Mouse (Mus musculus) bone marrow, adult 2 months (tissue): ENCODE results near the gene Gm19426. TPM values are rescaled to one million over a fixed set of nuclear protein-coding genes. Genes with fewer than 3 reads are reported as not detected.

ENCODE experiments used
- H3K27ac ChIP-seq: fragments of 200-500 bp; 2 replicates; pipeline ENCODE4 v1.5.1; 2012; ENCODE audit warnings: low read depth, mild to moderate bottlenecking, control low read depth, inconsistent platforms, low read length; ENCODE audit not compliant: control insufficient read depth, poor library complexity, insufficient read depth
- H3K4me1 ChIP-seq: fragments of 200-500 bp; 2 replicates; pipeline ENCODE4 v1.6.1; 2011; ENCODE audit warnings: low read length; ENCODE audit not compliant: control insufficient read depth, insufficient read depth
- H3K4me3 ChIP-seq: fragments of 200-500 bp; replicated peaks from 2 replicates; pipeline ENCODE3; 2011; ENCODE audit warnings: mild to moderate bottlenecking, low read depth, low read length, control low read depth; ENCODE audit not compliant: control insufficient read depth
- CTCF ChIP-seq: fragments of 200-500 bp; IDR thresholded peaks from 2 replicates; pipeline ENCODE4 v1.5.1; 2011; ENCODE audit warnings: low read length, control low read depth; ENCODE audit not compliant: control insufficient read depth, insufficient read depth
- POLR2A ChIP-seq: fragments of 200-500 bp; IDR thresholded peaks from 2 replicates; pipeline ENCODE4 v1.6.1; 2011; ENCODE audit warnings: low read depth, mild to moderate bottlenecking, control low read depth, low read length, borderline replicate concordance; ENCODE audit not compliant: control insufficient read depth
- WGBS: fragments of 180-500 bp; shearing (Covaris S2); methylation state at CpG from one replicate; pipeline ENCODE4 v1.1.7; 2018; 5-methylcytosine and 5-hydroxymethylcytosine counted together
- polyA plus RNA-seq: library from polyadenylated mRNA; stranded (reverse); fragments of >200 nt; gene quantifications from 2 replicates; pipeline ENCODE4 v1.2.4, GENCODE M21; 2011; ENCODE audit warnings: low replicate concordance; ENCODE audit not compliant: missing spikeins, insufficient read depth, insufficient read length

The Gm19426 gene
- polyA plus RNA-seq, 1 experiment: not detected

- peaks cover 3% of the 10 kb centered on the region for H3K4me1 ChIP-seq
- H3K27ac ChIP-seq: no peak overlapping the region
Observed at GRCm38 (mm10) chr2:84740608-84741333, 2.7 kb downstream of the Gm19426 start.

GRCm38 (mm10) chr2:84738271-84738911, 5.1 kb downstream of the Gm19426 start:
- Histone ChIP-seq H3K27ac (no peak overlapping the region), H3K4me1 (peaks cover 3% of the 10 kb centered on the region)

More at GRCm38 (mm10) chr2:84740608-84741333, 2.7 kb downstream of the Gm19426 start:
- 82% methylated on average over 15 of the region's 15 CpGs for WGBS
- H3K4me3 ChIP-seq: no peak overlapping the region
- TF ChIP-seq CTCF (no peak), POLR2A (no peak)

GRCm38 (mm10) chr2:84737451-84737925, 6.0 kb downstream of the Gm19426 start:
- peaks cover 2% of the 10 kb centered on the region; the same call in 1 of the 2 replicates for H3K4me1 ChIP-seq
- WGBS: 19% methylated on average over 8 of the region's 8 CpGs
- 0 out of 2 replicates have a peak, but pooled peaks have one; percentile 9 for TF ChIP-seq CTCF
- no peak for TF ChIP-seq POLR2A
- H3K4me3 ChIP-seq: peak overlapping the region; percentile 36
- no peak overlapping the region; the same call in 1 of the 2 replicates for H3K27ac ChIP-seq

More at GRCm38 (mm10) chr2:84738271-84738911, 5.1 kb downstream of the Gm19426 start:
- H3K4me3 ChIP-seq: no peak overlapping the region
- WGBS: 9% methylated on average over 12 of the region's 12 CpGs
- TF ChIP-seq POLR2A (no peak), CTCF (0 out of 2 replicates have a peak, but pooled peaks have one; percentile 30)

- TF ChIP-seq CTCF: no peak
- TF ChIP-seq POLR2A: no peak
- Histone ChIP-seq H3K27ac (peak overlapping the region; percentile 75), H3K4me3 (peak overlapping the region; percentile 57), H3K4me1 (peaks cover 2% of the 10 kb centered on the region; the same call in 1 of the 2 replicates)
- 16% methylated on average over 27 of the region's 27 CpGs for WGBS
Observed at GRCm38 (mm10) chr2:84736312-84737161, 6.9 kb downstream of the Gm19426 start.

GRCm38 (mm10) chr2:84735346-84735920, 8.0 kb downstream of the Gm19426 start:
- WGBS: 14% methylated on average over 7 of the region's 7 CpGs
- H3K27ac ChIP-seq: peak overlapping the region; percentile 88
- TF ChIP-seq CTCF (no peak), POLR2A (peak; percentile 77)
- H3K4me3 ChIP-seq: peak overlapping the region; percentile 82
- peaks cover 2% of the 10 kb centered on the region; the same call in 1 of the 2 replicates for H3K4me1 ChIP-seq

- no peak for TF ChIP-seq POLR2A
- no peak for TF ChIP-seq CTCF
- peak overlapping the region; percentile 82 for H3K4me3 ChIP-seq
- H3K4me1 ChIP-seq: peaks cover 2% of the 10 kb centered on the region; the same call in 1 of the 2 replicates
- 18% methylated on average over 2 of the region's 2 CpGs for WGBS
- H3K27ac ChIP-seq: peak overlapping the region; percentile 88
Observed at GRCm38 (mm10) chr2:84734919-84735318, 8.5 kb downstream of the Gm19426 start.

GRCm38 (mm10) chr2:84734351-84734864, 9.0 kb downstream of the Gm19426 start:
- H3K4me3 ChIP-seq: peak overlapping the region; percentile 82
- H3K4me1 ChIP-seq: peaks cover 2% of the 10 kb centered on the region; the same call in 1 of the 2 replicates
- H3K27ac ChIP-seq: peak overlapping the region; percentile 72
- TF ChIP-seq POLR2A (no peak), CTCF (no peak)
- WGBS: 4% methylated on average over 11 of the region's 11 CpGs
